Mouse (Mus musculus) liver, embryonic 13.5 days (tissue): ENCODE measurements around the gene Gpatch8. TPM values are rescaled to one million over a fixed set of nuclear protein-coding genes. Genes with fewer than 3 reads are reported as not detected.
A peak's percentile ranks its signal among the peaks of the same experiment; 100 is the strongest.

Experiments
- ATAC-seq: fragments of 200-750 bp; cut with Nextera tagmentation; 2 replicates; pipeline ENCODE4 v1.8.0; 2017; ENCODE audit warnings: low read depth, mild to moderate bottlenecking, moderate number of reproducible peaks, moderate library complexity
- DNase-seq: peaks from one replicate; pipeline ENCODE4 v3.0.0; 2022
- H3K27ac ChIP-seq: fragments of 300-500 bp; sonication (generic); 2 replicates; pipeline ENCODE4 v1.5.1; 2015; ENCODE audit warnings: moderate library complexity, mild to moderate bottlenecking, inconsistent platforms
- H3K27me3 ChIP-seq: fragments of 300-500 bp; sonication (generic); 2 replicates; pipeline ENCODE4 v1.6.1; 2015; ENCODE audit warnings: mild to moderate bottlenecking, inconsistent platforms
- H3K36me3 ChIP-seq: fragments of 300-500 bp; sonication (generic); 2 replicates; pipeline ENCODE4 v1.6.1; 2015; ENCODE audit warnings: mild to moderate bottlenecking, inconsistent platforms
- H3K4me1 ChIP-seq: fragments of 300-500 bp; sonication (generic); replicated peaks from 2 replicates; pipeline ENCODE4 v1.6.1; 2015; ENCODE audit warnings: inconsistent platforms
- H3K4me2 ChIP-seq: fragments of 300-500 bp; sonication (generic); 2 replicates; pipeline ENCODE4 v1.6.1; 2015; ENCODE audit warnings: inconsistent platforms, mild to moderate bottlenecking, moderate library complexity
- H3K4me3 ChIP-seq: fragments of 300-500 bp; sonication (generic); replicated peaks from 2 replicates; pipeline ENCODE4 v1.5.1; 2015; ENCODE audit warnings: mild to moderate bottlenecking, inconsistent platforms
- H3K9ac ChIP-seq: fragments of 300-500 bp; sonication (generic); 2 replicates; pipeline ENCODE4 v1.6.1; 2015; ENCODE audit warnings: mild to moderate bottlenecking, inconsistent platforms
- H3K9me3 ChIP-seq: fragments of 300-500 bp; sonication (generic); replicated peaks from 2 replicates; pipeline ENCODE4 v1.6.1; 2016; ENCODE audit warnings: inconsistent platforms
- WGBS: fragments of 180-500 bp; shearing (Covaris S2); methylation state at CpG from one replicate; pipeline ENCODE4 v1.1.7; 2015; ENCODE audit not compliant: insufficient replicate concordance; 5-methylcytosine and 5-hydroxymethylcytosine counted together
- polyA plus RNA-seq: library from polyadenylated mRNA; unstranded; fragments of >200 nt; fragmentation: Nextera tagmentation; extraction: Ambion mirVana; gene quantifications from 2 replicates; pipeline ENCODE4 v1.2.1, GENCODE M21; 2015

The Gpatch8 gene
- polyA plus RNA-seq, 1 experiment from 2014 or later: 18.0 TPM

GRCm38 (mm10) chr11:102582016-102582610, 25.9 kb upstream of the Gpatch8 start:
- Histone ChIP-seq H3K27ac (no peak overlapping the region; the same call in 1 of the 2 replicates), H3K36me3 (no peaks in the 10 kb centered on the region), H3K9me3 (0 out of 2 replicates have a peak, but pooled peaks cover 5% of the 10 kb centered on the region), H3K9ac (no peak overlapping the region), H3K27me3 (peaks cover 52% of the 10 kb centered on the region), H3K4me1 (peaks cover 15% of the 10 kb centered on the region), H3K4me2 (no peak overlapping the region), H3K4me3 (no peak overlapping the region)
- DNase-seq: no peak
- WGBS: 35% methylated on average over 13 of the region's 13 CpGs
- ATAC-seq: no peak

GRCm38 (mm10) chr11:102581281-102582015, 25.3 kb upstream of the Gpatch8 start:
- Histone ChIP-seq H3K27ac (peak overlapping the region; percentile 14; the same call in 1 of the 2 replicates), H3K9ac (no peak overlapping the region), H3K9me3 (0 out of 2 replicates have a peak, but pooled peaks cover under 1% of the 10 kb centered on the region), H3K4me2 (no peak overlapping the region), H3K4me1 (peaks cover 15% of the 10 kb centered on the region), H3K36me3 (no peaks in the 10 kb centered on the region), H3K27me3 (peaks cover 56% of the 10 kb centered on the region), H3K4me3 (no peak overlapping the region)
- WGBS: 32% methylated on average over 11 of the region's 11 CpGs
- ATAC-seq (no peak), DNase-seq (no peak)

- Histone ChIP-seq H3K36me3 (no peaks in the 10 kb centered on the region), H3K9me3 (no peaks in the 10 kb centered on the region), H3K4me3 (no peak overlapping the region), H3K4me1 (peaks cover 15% of the 10 kb centered on the region), H3K27me3 (peaks cover 56% of the 10 kb centered on the region), H3K4me2 (no peak overlapping the region), H3K9ac (no peak overlapping the region), H3K27ac (no peak overlapping the region)
- ATAC-seq: no peak
- 36% methylated on average over 3 of the region's 3 CpGs for WGBS
- DNase-seq: no peak
These were observed 23.8 kb upstream of the Gpatch8 start for GRCm38 (mm10) chr11:102580034-102580330.

- DNase-seq (no peak), ATAC-seq (no peak)
- Histone ChIP-seq H3K9ac (no peak within 1 kb of the TSS), H3K27ac (no peak within 1 kb of the TSS), H3K27me3 (peaks cover 56% of the 10 kb centered on the region), H3K36me3 (no peaks in the 10 kb centered on the region), H3K9me3 (no peaks in the 10 kb centered on the region), H3K4me1 (peaks cover 15% of the 10 kb centered on the region), H3K4me2 (peak within 1 kb of the TSS; percentile 55), H3K4me3 (peak within 1 kb of the TSS; percentile 20)
- 23% methylated on average over 23 of the region's 23 CpGs for WGBS
These were observed 23.2 kb upstream of the Gpatch8 start, which contains the start of gene Gm11627 for GRCm38 (mm10) chr11:102579165-102580033. Gene Gm11627, minus strand, starts transcription at chr11:102579461.

GRCm38 (mm10) chr11:102578341-102579118, 22.3 kb upstream of the Gpatch8 start:
- peak overlapping the region; percentile 55 for H3K4me2 ChIP-seq
- ATAC-seq: peak; percentile 47; the same call in 1 of the 2 replicates
- H3K36me3 ChIP-seq: no peaks in the 10 kb centered on the region
- H3K4me1 ChIP-seq: peaks cover 15% of the 10 kb centered on the region
- no peak overlapping the region for H3K9ac ChIP-seq
- H3K27me3 ChIP-seq: peaks cover 49% of the 10 kb centered on the region
- 7% methylated on average over 27 of the region's 27 CpGs for WGBS
- H3K9me3 ChIP-seq: no peaks in the 10 kb centered on the region
- peak; percentile 72 for DNase-seq
- peak overlapping the region; percentile 20 for H3K4me3 ChIP-seq
- no peak overlapping the region for H3K27ac ChIP-seq

- DNase-seq: no peak
- Histone ChIP-seq H3K36me3 (no peaks in the 10 kb centered on the region), H3K9me3 (no peaks in the 10 kb centered on the region), H3K9ac (no peak overlapping the region), H3K4me3 (no peak overlapping the region), H3K27me3 (peaks cover 26% of the 10 kb centered on the region), H3K4me2 (no peak overlapping the region), H3K4me1 (peaks cover 18% of the 10 kb centered on the region), H3K27ac (no peak overlapping the region)
- 65% methylated on average over 13 of the region's 13 CpGs for WGBS
- ATAC-seq: no peak
These were observed 20.0 kb upstream of the Gpatch8 start for GRCm38 (mm10) chr11:102576050-102576754.

GRCm38 (mm10) chr11:102575034-102575433, 18.8 kb upstream of the Gpatch8 start:
- ATAC-seq: no peak
- Histone ChIP-seq H3K27me3 (peaks cover 16% of the 10 kb centered on the region), H3K9me3 (no peaks in the 10 kb centered on the region), H3K27ac (no peak overlapping the region), H3K4me1 (peaks cover 18% of the 10 kb centered on the region), H3K9ac (no peak overlapping the region), H3K4me2 (no peak overlapping the region), H3K36me3 (no peaks in the 10 kb centered on the region), H3K4me3 (no peak overlapping the region)
- 38% methylated on average over 1 of the region's 1 CpGs for WGBS
- DNase-seq: no peak

GRCm38 (mm10) chr11:102572866-102573663, 16.9 kb upstream of the Gpatch8 start:
- ATAC-seq (peak; percentile 72), DNase-seq (peak; percentile 68)
- Histone ChIP-seq H3K4me3 (peak overlapping the region; percentile 57), H3K9ac (peak overlapping the region; percentile 69), H3K27me3 (peaks cover 7% of the 10 kb centered on the region; the same call in 1 of the 2 replicates), H3K9me3 (no peaks in the 10 kb centered on the region), H3K27ac (no peak overlapping the region), H3K4me1 (peaks cover 3% of the 10 kb centered on the region), H3K4me2 (peak overlapping the region; percentile 74), H3K36me3 (no peaks in the 10 kb centered on the region)
- 16% methylated on average over 18 of the region's 18 CpGs for WGBS

- Histone ChIP-seq H3K36me3 (no peaks in the 10 kb centered on the region), H3K4me2 (no peak overlapping the region), H3K9me3 (no peaks in the 10 kb centered on the region), H3K4me1 (peaks cover 21% of the 10 kb centered on the region), H3K27ac (no peak overlapping the region), H3K27me3 (no peaks in the 10 kb centered on the region), H3K4me3 (no peak overlapping the region), H3K9ac (no peak overlapping the region)
- ATAC-seq (no peak), DNase-seq (no peak)
- WGBS: 50% methylated on average over 7 of the region's 7 CpGs
These were observed 12.7 kb upstream of the Gpatch8 start for GRCm38 (mm10) chr11:102568756-102569377.
